Mouse (Mus musculus) neural tube, embryonic 13.5 days (tissue): ENCODE measurements around the gene Mtnr1a. TPM values are rescaled to one million over a fixed set of nuclear protein-coding genes. Genes with fewer than 3 reads are reported as not detected.
A peak's percentile ranks its signal among the peaks of the same experiment; 100 is the strongest.

ENCODE experiments used
- ATAC-seq: fragments of 200-750 bp; cut with Nextera tagmentation; 2 replicates; pipeline ENCODE4 v1.8.0; 2017; ENCODE audit warnings: low read depth, mild to moderate bottlenecking, moderate TSS enrichment, moderate library complexity
- H3K27ac ChIP-seq: fragments of 300-500 bp; sonication (generic); replicated peaks from 2 replicates; pipeline ENCODE4 v1.5.1; 2015; ENCODE audit warnings: moderate library complexity, mild to moderate bottlenecking, inconsistent platforms
- H3K27me3 ChIP-seq: fragments of 300-500 bp; sonication (generic); 2 replicates; pipeline ENCODE4 v1.6.1; 2015; ENCODE audit warnings: mild to moderate bottlenecking, inconsistent platforms
- H3K36me3 ChIP-seq: fragments of 300-500 bp; sonication (generic); 2 replicates; pipeline ENCODE4 v1.6.1; 2015; ENCODE audit warnings: mild to moderate bottlenecking, inconsistent platforms
- H3K4me1 ChIP-seq: fragments of 300-500 bp; sonication (generic); replicated peaks from 2 replicates; pipeline ENCODE4 v1.6.1; 2015; ENCODE audit warnings: inconsistent platforms
- H3K4me2 ChIP-seq: fragments of 300-500 bp; sonication (generic); 2 replicates; pipeline ENCODE4 v1.6.1; 2015; ENCODE audit warnings: inconsistent platforms, mild to moderate bottlenecking, moderate library complexity
- H3K4me3 ChIP-seq: fragments of 300-500 bp; sonication (generic); 2 replicates; pipeline ENCODE4 v1.5.1; 2015; ENCODE audit warnings: mild to moderate bottlenecking, inconsistent platforms
- H3K9ac ChIP-seq: fragments of 300-500 bp; sonication (generic); 2 replicates; pipeline ENCODE4 v1.6.1; 2015; ENCODE audit warnings: moderate library complexity, mild to moderate bottlenecking, inconsistent platforms
- H3K9me3 ChIP-seq: fragments of 300-500 bp; sonication (generic); 2 replicates; pipeline ENCODE4 v1.6.1; 2016; ENCODE audit warnings: inconsistent platforms
- WGBS: fragments of 180-500 bp; shearing (Covaris S2); methylation state at CpG from one replicate; pipeline ENCODE4 v1.1.7; 2015; 5-methylcytosine and 5-hydroxymethylcytosine counted together
- polyA plus RNA-seq: library from polyadenylated mRNA; unstranded; fragments of >200 nt; fragmentation: Nextera tagmentation; extraction: Ambion mirVana; gene quantifications from 2 replicates; pipeline ENCODE4 v1.2.1, GENCODE M21; 2015

The Mtnr1a gene
- polyA plus RNA-seq, result 0.87 and 1.8 TPM in 2 replicates

DNA sequence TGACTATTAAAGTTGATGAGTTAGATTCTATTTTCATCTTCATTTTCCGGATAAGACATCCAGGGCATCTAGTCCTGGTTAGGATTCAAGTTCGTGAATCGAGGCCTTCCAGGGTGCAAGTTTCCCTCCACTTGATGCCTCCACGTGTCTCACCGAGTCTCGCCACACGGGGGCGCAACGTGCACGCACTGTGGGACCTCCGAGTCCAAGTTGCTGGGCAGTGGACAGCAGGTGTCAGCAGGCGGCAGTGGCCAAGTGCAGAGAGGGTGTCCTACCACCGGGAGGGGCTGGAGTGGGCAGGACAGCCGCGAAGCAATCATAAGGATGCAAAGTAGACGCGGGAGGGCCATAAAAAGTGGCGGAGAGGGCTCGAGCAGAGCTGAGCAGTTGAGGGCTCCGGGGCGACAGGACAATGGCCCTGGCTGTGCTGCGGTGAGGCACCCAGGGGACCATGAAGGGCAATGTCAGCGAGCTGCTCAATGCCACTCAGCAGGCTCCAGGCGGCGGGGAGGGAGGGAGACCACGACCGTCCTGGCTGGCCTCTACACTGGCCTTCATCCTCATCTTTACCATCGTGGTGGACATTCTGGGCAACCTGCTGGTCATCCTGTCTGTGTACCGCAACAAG is at the start of gene Mtnr1a:
Gene Mtnr1a, plus strand, starts transcription at position 379 of the 628 bp plus-strand sequence.
- no peaks in the 10 kb centered on the region for H3K27me3 ChIP-seq
- H3K4me2 ChIP-seq, result peak within 1 kb of the TSS; percentile 68
- H3K9ac ChIP-seq, result peak within 1 kb of the TSS; percentile 63
- H3K4me1 ChIP-seq, result peaks cover 11% of the 10 kb centered on the region
- H3K27ac ChIP-seq, result no peak within 1 kb of the TSS
- WGBS, result 6% methylated on average over 29 of the region's 29 CpGs
- peak; percentile 87 for ATAC-seq
- peak within 1 kb of the TSS; percentile 39 for H3K4me3 ChIP-seq
- no peaks in the 10 kb centered on the region for H3K36me3 ChIP-seq
- H3K9me3 ChIP-seq, result no peaks in the 10 kb centered on the region

DNA sequence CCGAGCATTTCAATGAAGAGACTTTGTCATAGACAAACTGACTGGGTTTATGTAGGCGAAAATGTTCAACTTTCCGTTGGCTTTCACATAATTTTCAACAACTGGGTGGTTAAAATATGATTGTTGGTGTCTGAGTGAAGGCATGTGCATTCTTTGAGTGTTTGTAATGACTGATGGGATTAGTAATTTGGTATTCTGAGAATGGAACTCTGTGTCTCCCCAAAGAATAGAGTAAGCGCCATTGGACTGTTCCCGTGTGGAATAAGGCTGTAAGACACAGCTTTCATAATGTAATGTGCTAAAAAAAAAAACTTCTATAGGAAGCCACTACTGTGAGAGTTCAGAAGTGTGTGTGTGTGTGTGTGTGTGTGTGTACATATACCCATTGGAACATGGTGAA is 49.7 kb upstream of the Mtnr1a start:
- Histone ChIP-seq H3K27me3 (no peaks in the 10 kb centered on the region), H3K4me3 (no peak overlapping the region), H3K9me3 (peaks cover 10% of the 10 kb centered on the region; the same call in 1 of the 2 replicates), H3K36me3 (peaks cover 27% of the 10 kb centered on the region), H3K4me1 (no peaks in the 10 kb centered on the region), H3K4me2 (no peak overlapping the region), H3K9ac (no peak overlapping the region), H3K27ac (no peak overlapping the region)
- 81% methylated on average over 5 of the region's 5 CpGs for WGBS
- no peak for ATAC-seq

DNA sequence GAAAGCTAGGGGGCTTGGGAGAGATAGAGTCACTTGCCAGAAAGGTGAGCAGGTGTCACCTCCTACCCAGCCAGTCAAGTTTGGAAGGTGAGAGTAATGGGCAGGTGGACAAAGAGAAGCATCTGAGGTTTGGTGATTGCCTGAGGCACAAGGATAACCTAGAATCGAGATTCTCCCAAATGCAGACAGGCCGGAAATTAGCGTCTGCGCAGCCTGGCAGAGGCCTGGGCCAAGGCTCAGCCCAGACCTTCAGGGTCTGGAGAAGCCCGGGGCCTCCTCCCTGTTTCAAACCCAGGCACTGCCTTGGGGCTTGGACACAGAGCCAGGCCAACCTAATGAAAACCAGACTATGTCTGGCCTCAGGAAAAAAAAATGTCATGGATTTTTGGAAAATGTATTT is 47.8 kb upstream of the Mtnr1a start:
- Histone ChIP-seq H3K36me3 (peaks cover 41% of the 10 kb centered on the region), H3K27ac (no peak overlapping the region), H3K4me2 (no peak overlapping the region), H3K9me3 (peaks cover 18% of the 10 kb centered on the region), H3K9ac (no peak overlapping the region), H3K27me3 (no peaks in the 10 kb centered on the region), H3K4me3 (no peak overlapping the region), H3K4me1 (no peaks in the 10 kb centered on the region)
- 93% methylated on average over 5 of the region's 5 CpGs for WGBS
- ATAC-seq, result no peak

DNA sequence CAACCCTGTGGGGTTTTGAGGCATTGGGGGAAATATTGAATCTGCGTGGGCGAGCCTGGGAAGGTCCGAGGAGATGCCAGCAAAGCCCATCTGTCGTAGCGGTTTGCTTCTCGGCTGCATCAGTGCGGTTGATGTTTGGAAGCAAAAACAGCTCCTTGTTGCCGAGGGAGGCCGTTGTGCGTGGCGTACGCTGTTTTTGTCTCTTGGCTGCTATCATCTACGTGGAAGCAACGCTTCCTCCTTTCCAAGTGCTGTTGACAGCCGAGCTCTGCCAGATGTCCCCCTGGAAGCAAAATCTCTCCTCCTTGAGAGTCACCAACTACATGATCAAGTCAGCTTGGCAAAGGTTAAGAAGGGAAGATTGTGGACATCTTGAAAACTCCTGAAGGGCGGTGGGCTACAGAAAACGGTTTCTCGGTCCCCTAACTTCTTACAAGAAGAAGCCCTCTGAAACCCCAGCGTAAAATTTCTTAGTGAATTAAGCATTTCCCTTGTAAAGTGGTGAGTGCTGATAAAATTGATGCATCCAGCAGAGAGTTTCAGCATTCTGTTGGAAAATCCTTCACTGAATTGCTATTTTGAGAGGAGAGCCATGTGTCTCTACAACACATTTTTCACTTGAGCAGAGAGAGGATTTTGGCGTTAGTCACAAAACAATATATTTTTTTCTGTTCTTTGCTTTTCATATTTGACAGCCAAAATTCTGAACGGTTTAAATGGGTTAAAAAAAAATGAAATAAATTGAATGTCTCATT is 46.8 kb upstream of the Mtnr1a start:
- no peak overlapping the region for H3K9ac ChIP-seq
- no peaks in the 10 kb centered on the region for H3K27me3 ChIP-seq
- no peak overlapping the region for H3K27ac ChIP-seq
- H3K36me3 ChIP-seq, result peaks cover 48% of the 10 kb centered on the region
- 95% methylated on average over 21 of the region's 21 CpGs for WGBS
- H3K4me2 ChIP-seq, result no peak overlapping the region
- H3K9me3 ChIP-seq, result peaks cover 18% of the 10 kb centered on the region
- ATAC-seq, result no peak
- no peaks in the 10 kb centered on the region for H3K4me1 ChIP-seq
- no peak overlapping the region for H3K4me3 ChIP-seq

DNA sequence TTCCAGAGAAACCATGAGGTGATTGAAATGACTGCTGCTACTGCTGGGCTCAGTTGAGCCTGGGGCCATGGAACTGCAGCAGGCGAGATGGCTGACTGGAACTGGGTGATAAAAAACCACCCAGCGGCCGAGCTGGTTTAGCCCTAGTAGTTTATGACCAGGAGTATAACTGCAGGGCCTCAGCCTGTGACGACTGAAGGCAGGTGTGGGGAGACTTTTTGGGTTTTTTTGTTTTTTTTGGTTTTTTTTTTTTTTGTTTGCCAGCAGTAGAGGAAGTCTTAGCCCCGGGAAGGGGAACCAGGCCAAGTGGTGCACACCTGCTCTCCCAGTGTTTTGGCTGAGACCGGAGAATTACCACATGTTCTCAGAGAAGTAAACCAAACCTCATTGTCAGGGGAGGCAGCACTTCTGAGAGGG is 40.8 kb upstream of the Mtnr1a start:
- WGBS, result 44% methylated on average over 6 of the region's 6 CpGs

DNA sequence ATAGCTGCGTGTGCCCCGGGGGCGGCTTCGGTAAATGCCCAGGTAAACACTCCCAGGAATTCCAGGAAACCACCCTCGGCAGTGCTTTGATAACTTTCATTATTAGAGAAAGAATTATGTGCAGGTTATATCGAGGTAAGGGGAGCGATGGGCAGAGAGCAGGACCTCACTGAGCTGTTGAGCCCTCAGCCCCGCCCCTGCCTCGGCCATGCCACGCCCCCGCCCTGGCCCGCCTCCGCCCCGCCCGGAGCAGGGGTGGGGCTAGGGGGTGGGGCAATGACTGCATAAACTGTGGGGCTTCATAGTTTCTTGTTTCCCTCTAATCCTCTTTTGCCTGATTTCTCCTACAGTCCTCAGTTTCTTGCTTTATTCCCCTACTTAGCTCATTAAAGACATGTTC is 30.6 kb upstream of the Mtnr1a start:
- Histone ChIP-seq H3K36me3 (peaks cover 88% of the 10 kb centered on the region), H3K9ac (no peak overlapping the region), H3K9me3 (no peaks in the 10 kb centered on the region), H3K27me3 (no peaks in the 10 kb centered on the region), H3K4me1 (no peaks in the 10 kb centered on the region), H3K27ac (no peak overlapping the region), H3K4me2 (no peak overlapping the region), H3K4me3 (no peak overlapping the region)
- no peak for ATAC-seq
- WGBS, result 86% methylated on average over 15 of the region's 15 CpGs

More for the DNA sequence above, 40.8 kb upstream of the Mtnr1a start:
- Histone ChIP-seq H3K4me3 (no peak overlapping the region), H3K36me3 (peaks cover 72% of the 10 kb centered on the region), H3K4me1 (no peaks in the 10 kb centered on the region), H3K27me3 (no peaks in the 10 kb centered on the region), H3K9ac (no peak overlapping the region), H3K27ac (no peak overlapping the region), H3K4me2 (no peak overlapping the region), H3K9me3 (peaks cover 18% of the 10 kb centered on the region)
- no peak for ATAC-seq

DNA sequence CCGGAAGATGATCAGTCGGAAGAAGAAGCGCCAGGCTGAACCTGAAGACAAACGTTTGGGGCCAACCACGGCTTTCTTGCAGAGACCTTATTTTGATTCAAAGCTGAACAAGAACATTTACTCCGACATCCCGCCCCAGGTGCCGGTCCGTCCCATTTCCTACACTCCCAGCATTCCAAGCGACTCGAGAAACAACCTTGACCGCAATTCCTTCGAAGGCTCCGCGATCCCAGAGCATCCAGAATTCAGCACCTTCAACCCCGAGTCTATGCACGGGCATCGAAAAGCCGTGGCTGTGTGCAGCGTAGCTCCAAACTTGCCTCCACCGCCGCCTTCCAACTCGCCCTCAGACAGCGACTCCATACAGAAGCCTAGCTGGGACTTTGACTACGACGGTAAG is 24.8 kb upstream of the Mtnr1a start:
- peaks cover 62% of the 10 kb centered on the region for H3K36me3 ChIP-seq
- H3K4me3 ChIP-seq, result no peak overlapping the region
- no peak overlapping the region for H3K4me2 ChIP-seq
- no peak overlapping the region for H3K27ac ChIP-seq
- no peak overlapping the region for H3K9ac ChIP-seq
- no peaks in the 10 kb centered on the region for H3K27me3 ChIP-seq
- no peaks in the 10 kb centered on the region for H3K4me1 ChIP-seq
- no peaks in the 10 kb centered on the region for H3K9me3 ChIP-seq
- ATAC-seq, result no peak
- 96% methylated on average over 26 of the region's 26 CpGs for WGBS

DNA sequence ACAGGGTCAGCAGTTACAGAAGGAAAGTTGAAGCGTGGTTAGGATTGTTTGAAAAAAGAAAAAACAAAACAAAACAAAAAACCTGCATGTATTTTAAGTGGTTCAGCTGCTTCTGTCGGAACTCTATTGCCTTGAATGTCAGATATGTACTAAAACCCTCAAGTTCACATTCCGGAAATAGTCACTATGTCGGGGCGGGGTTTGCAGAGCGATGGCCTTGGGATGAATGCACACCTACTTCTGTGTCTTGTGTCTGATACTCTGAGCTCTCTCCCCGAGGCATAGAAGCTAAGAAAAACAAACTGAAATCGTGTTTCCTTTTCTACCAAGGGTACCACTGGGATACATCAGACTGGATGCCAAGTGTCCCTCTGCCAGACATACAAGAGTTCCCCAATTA is 18.5 kb upstream of the Mtnr1a start:
- no peak for ATAC-seq
- Histone ChIP-seq H3K4me1 (no peaks in the 10 kb centered on the region), H3K4me2 (no peak overlapping the region), H3K27me3 (no peaks in the 10 kb centered on the region), H3K4me3 (no peak overlapping the region), H3K36me3 (peaks cover 41% of the 10 kb centered on the region), H3K9me3 (no peaks in the 10 kb centered on the region), H3K27ac (no peak overlapping the region), H3K9ac (no peak overlapping the region)
- WGBS, result 91% methylated on average over 8 of the region's 8 CpGs

DNA sequence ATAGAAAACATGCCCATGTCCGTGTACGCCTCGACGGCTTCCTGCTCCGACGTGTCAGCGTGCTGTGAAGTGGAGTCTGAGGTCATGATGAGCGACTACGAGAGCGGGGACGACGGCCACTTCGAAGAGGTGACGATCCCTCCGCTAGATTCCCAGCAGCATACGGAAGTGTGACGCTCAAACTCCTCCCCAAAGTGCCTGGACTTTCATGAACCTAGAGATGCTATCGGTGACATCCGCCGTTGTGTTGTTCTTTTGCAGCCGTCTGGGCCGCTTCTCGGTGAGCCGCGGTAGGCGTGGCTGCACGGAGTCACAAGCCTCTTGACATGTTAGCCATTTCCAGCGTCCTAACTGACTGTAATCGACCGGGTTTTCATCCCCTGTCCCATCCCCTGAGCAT is 17.7 kb upstream of the Mtnr1a start:
- 94% methylated on average over 30 of the region's 30 CpGs for WGBS

DNA sequence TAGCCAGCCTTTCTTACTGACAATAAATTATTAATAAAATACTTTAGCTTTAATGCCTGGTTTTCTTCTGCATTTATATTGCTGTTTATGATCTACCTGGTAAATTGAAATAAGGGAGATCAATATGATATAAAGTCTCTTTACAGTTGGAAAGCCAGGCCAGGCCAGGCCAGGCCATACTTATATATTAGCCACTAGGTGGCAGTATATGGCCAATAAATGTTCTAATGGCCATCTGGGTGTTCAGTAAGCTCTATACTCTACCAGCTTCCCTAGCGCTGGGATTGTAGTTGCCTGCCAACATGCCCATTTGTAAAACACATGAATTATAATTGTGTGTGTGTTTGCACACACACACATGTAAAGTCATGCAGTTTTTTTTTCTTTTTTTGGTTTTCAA is 16.7 kb upstream of the Mtnr1a start:
- Histone ChIP-seq H3K36me3 (peaks cover 41% of the 10 kb centered on the region), H3K9ac (no peak overlapping the region), H3K4me3 (no peak overlapping the region), H3K27me3 (no peaks in the 10 kb centered on the region), H3K4me2 (no peak overlapping the region), H3K27ac (no peak overlapping the region), H3K9me3 (no peaks in the 10 kb centered on the region), H3K4me1 (no peaks in the 10 kb centered on the region)
- 0 out of 2 replicates have a peak, but pooled peaks have one; percentile 47 for ATAC-seq
- 80% methylated on average over 1 of the region's 1 CpGs for WGBS

More for the DNA sequence above, 17.7 kb upstream of the Mtnr1a start:
- H3K4me2 ChIP-seq, result no peak overlapping the region
- H3K36me3 ChIP-seq, result peaks cover 41% of the 10 kb centered on the region
- H3K4me3 ChIP-seq, result no peak overlapping the region
- H3K27me3 ChIP-seq, result no peaks in the 10 kb centered on the region
- no peaks in the 10 kb centered on the region for H3K9me3 ChIP-seq
- H3K27ac ChIP-seq, result no peak overlapping the region
- H3K9ac ChIP-seq, result no peak overlapping the region
- ATAC-seq, result no peak
- no peaks in the 10 kb centered on the region for H3K4me1 ChIP-seq

DNA sequence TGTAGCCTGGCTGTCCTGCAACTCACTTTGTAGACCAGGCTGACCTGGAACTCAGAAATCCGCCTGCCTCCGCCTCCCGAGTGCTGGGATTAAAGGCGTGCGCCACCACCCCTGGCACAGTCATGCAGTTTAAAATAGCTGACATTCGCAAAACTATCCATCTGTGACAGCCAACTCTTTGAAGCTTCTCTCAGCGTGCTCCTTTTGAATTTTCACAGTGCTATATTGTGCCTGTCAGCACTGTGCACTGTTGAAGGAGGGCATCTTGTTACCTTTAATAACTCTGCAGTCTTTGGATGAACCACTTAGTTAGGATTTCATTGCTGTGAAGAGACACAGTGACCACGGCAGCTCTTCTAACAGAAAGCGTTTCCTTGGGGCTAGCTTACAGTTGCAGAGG is 16.3 kb upstream of the Mtnr1a start:
- no peaks in the 10 kb centered on the region for H3K9me3 ChIP-seq
- H3K27ac ChIP-seq, result no peak overlapping the region
- H3K4me2 ChIP-seq, result no peak overlapping the region
- H3K9ac ChIP-seq, result no peak overlapping the region
- ATAC-seq, result no peak
- H3K27me3 ChIP-seq, result no peaks in the 10 kb centered on the region
- H3K4me3 ChIP-seq, result no peak overlapping the region
- WGBS, result 95% methylated on average over 9 of the region's 9 CpGs
- peaks cover 41% of the 10 kb centered on the region for H3K36me3 ChIP-seq
- no peaks in the 10 kb centered on the region for H3K4me1 ChIP-seq

DNA sequence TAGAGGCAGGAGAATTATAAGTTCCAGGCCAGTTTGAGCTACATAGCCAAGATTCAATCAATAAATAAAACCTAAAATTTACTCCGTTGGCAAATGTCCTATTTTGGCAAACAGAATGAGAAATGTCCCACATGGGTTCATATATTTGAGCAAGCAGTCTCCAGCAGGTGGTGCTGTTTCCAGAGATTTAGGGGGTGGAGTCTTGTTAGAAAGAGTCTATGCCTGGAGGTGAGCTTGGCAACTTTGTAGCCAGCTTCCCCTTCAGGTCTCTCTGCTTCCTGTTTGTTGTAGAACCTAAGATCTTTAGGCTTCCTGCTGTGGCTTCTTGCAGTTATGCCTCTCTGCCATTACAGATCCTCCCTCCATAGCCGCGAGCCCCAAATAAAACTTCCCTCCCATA is 13.4 kb upstream of the Mtnr1a start:
- H3K27me3 ChIP-seq, result no peaks in the 10 kb centered on the region
- WGBS, result 97% methylated on average over 3 of the region's 3 CpGs
- H3K4me3 ChIP-seq, result no peak overlapping the region
- H3K9me3 ChIP-seq, result no peaks in the 10 kb centered on the region
- H3K36me3 ChIP-seq, result peaks cover 36% of the 10 kb centered on the region
- H3K9ac ChIP-seq, result no peak overlapping the region
- no peak overlapping the region for H3K27ac ChIP-seq
- H3K4me1 ChIP-seq, result no peaks in the 10 kb centered on the region
- ATAC-seq, result no peak
- H3K4me2 ChIP-seq, result no peak overlapping the region
